Mouse (Mus musculus) kidney, postnatal 0 days (tissue): Measurements from ENCODE around the gene Pold1. TPM values are rescaled to one million over a fixed set of nuclear protein-coding genes. Genes with fewer than 3 reads are reported as not detected.

Experiments
- ATAC-seq: fragments of 200-750 bp; cut with Nextera tagmentation; replicated peaks from 2 replicates; pipeline ENCODE4 v1.8.0; 2017; ENCODE audit warnings: low read depth, moderate number of reproducible peaks, moderate TSS enrichment, moderate library complexity; ENCODE audit not compliant: low FRiP score
- DNase-seq: peaks from one replicate; pipeline ENCODE4 v3.0.0-alpha.2; 2016; ENCODE audit warnings: low spot score
- H3K27ac ChIP-seq: fragments of 300-500 bp; sonication (generic); 2 replicates; pipeline ENCODE4 v1.5.1; 2014; ENCODE audit warnings: mild to moderate bottlenecking
- H3K27me3 ChIP-seq: fragments of 300-500 bp; sonication (generic); 2 replicates; pipeline ENCODE4 v1.6.1; 2014; ENCODE audit warnings: low read length, mixed read lengths; ENCODE audit not compliant: insufficient read depth
- H3K36me3 ChIP-seq: fragments of 300-500 bp; sonication (generic); 2 replicates; pipeline ENCODE4 v1.6.1; 2014; ENCODE audit warnings: low read length, mixed read lengths; ENCODE audit not compliant: insufficient read depth
- H3K4me1 ChIP-seq: fragments of 300-500 bp; sonication (generic); replicated peaks from 2 replicates; pipeline ENCODE4 v1.6.1; 2014; ENCODE audit warnings: antibody characterized with exemption, low read length, mixed read lengths; ENCODE audit not compliant: insufficient read depth
- H3K4me2 ChIP-seq: fragments of 300-500 bp; sonication (generic); 2 replicates; pipeline ENCODE4 v1.6.1; 2014; ENCODE audit warnings: mild to moderate bottlenecking, low read length, moderate library complexity, mixed read lengths
- H3K4me3 ChIP-seq: fragments of 300-500 bp; sonication (generic); replicated peaks from 2 replicates; pipeline ENCODE4 v1.5.1; 2014; ENCODE audit warnings: low read depth, low read length
- H3K9ac ChIP-seq: fragments of 300-500 bp; sonication (generic); 2 replicates; pipeline ENCODE4 v1.6.1; 2014; ENCODE audit warnings: low read depth, low read length
- H3K9me3 ChIP-seq: fragments of 300-500 bp; sonication (generic); replicated peaks from 2 replicates; pipeline ENCODE4 v1.6.1; 2016; ENCODE audit warnings: low read length, inconsistent platforms, mixed read lengths
- CTCF ChIP-seq: IDR thresholded peaks from 2 replicates; pipeline ENCODE4 v1.5.1; 2016; ENCODE audit warnings: antibody characterized with exemption, low read depth, mild to moderate bottlenecking, moderate library complexity
- WGBS: fragments of 180-500 bp; shearing (Covaris S2); extraction: QIAGEN DNeasy Blood & Tissue Kit; methylation state at CpG from one replicate; pipeline ENCODE4 v1.1.7; 2014; 5-methylcytosine and 5-hydroxymethylcytosine counted together
- polyA plus RNA-seq: library from polyadenylated mRNA; unstranded; fragments of >200 nt; fragmentation: Nextera tagmentation; extraction: Ambion mirVana; gene quantifications from 2 replicates; pipeline ENCODE4 v1.2.1, GENCODE M21; 2015

Gene Pold1
- polyA plus RNA-seq, 1 experiment from 2014 or later, result 38.0 TPM

DNA sequence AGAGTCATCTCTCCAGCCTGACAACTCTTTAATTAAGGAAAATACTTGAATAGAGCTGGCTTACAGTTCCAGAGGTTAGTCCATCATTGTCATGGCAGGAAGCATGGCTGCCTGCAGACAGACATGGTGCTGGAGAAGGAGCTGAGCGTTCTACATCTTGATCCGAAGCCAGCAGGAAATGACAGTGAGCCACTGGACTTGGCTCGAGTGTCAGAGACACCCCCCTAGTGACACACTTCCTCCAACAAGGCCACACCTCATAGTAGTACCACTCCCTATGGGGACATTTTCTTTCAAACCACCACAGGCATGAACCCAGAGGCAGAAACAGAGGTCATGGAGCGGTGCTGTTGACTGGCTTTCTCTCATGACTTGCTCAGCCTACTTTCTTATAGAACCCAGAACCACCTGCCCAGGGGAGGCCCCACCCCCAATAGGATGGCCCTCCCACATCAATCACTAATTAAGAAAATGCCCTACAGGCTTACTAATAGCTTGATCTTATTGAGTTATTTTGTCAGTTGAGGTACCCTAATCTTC is 35.7 kb upstream of the Pold1 start:
- H3K36me3 ChIP-seq, result no peaks in the 10 kb centered on the region
- no peak overlapping the region for H3K4me3 ChIP-seq
- TF ChIP-seq CTCF, result no peak
- peaks cover 27% of the 10 kb centered on the region for H3K27me3 ChIP-seq
- 79% methylated on average over 4 of the region's 4 CpGs for whole genome bisulfite sequencing
- no peaks in the 10 kb centered on the region; the same call in 1 of the 2 replicates for H3K4me1 ChIP-seq
- no peak overlapping the region for H3K27ac ChIP-seq
- no peak for ATAC-seq
- no peak for DNase-seq
- no peak overlapping the region for H3K4me2 ChIP-seq
- H3K9me3 ChIP-seq, result no peaks in the 10 kb centered on the region
- no peak overlapping the region for H3K9ac ChIP-seq

DNA sequence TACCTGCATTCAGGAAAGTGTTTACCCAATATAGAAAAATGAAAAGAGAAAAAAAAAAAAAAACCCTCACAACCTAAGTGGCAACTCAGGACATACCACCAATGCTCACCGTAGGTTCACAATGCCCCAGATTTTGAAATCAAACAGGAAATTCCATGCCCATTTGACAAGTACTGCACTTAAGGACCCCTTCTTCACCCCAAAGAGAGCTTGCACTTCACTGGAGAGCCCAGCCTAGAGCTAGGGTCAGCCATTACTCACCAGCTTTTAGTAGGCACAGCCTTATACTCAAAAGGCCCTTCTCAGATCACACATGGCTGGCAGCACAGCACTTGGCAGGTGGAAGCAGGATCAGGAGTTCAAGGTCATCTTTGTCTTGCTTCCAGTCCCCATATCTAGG is 34.5 kb upstream of the Pold1 start:
- no peaks in the 10 kb centered on the region for H3K36me3 ChIP-seq
- peaks cover 18% of the 10 kb centered on the region for H3K27me3 ChIP-seq
- H3K4me1 ChIP-seq, result no peaks in the 10 kb centered on the region; the same call in 1 of the 2 replicates
- H3K9me3 ChIP-seq, result no peaks in the 10 kb centered on the region
- DNase-seq, result no peak
- WGBS, result 85% methylated on average over 1 of the region's 1 CpGs
- H3K4me3 ChIP-seq, result no peak overlapping the region
- H3K27ac ChIP-seq, result no peak overlapping the region
- no peak for ATAC-seq
- no peak overlapping the region for H3K4me2 ChIP-seq
- H3K9ac ChIP-seq, result no peak overlapping the region
- no peak for TF ChIP-seq CTCF

DNA sequence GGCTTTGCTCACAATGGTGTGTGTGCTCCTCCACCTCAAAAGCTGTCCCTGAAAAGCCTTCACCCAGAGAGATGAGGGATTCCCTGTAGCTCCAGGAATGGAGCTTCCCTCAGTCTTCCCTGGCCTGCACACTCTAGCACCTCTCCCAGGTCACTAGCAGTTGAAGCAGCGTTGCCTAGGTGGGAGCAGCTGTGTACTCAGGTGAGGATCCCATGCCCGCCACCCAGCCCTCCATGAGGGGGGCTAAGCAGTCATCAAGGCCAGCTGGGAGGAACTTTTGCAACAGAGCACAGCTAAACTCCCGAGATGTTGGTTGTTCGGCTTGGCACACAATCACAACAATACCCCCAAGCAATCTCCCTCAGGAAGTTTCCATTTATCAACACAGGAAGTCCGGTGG is 34.1 kb upstream of the Pold1 start:
- ATAC-seq, result no peak

DNA sequence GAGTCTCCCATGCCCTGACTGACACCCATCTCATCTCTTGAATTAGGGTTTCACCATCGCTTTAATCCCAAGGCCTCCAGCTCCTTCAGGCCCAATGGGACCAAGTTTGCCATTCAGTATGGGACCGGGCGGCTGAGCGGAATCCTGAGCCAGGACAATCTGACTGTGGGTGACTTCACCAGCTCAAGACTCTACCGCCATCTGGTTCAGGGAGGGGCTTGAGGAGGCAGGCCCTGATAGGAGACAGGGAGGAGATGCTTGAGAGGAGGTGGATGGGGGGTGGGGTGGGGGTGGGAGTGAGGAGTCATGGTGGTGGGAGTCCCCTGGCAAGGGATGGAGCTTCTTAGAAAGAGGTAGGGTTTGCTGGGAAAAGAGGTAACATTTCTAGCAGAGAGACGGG is 33.0 kb upstream of the Pold1 start:
- Histone ChIP-seq H3K9ac (no peak overlapping the region), H3K36me3 (no peaks in the 10 kb centered on the region), H3K9me3 (no peaks in the 10 kb centered on the region), H3K27me3 (peaks cover 6% of the 10 kb centered on the region; the same call in 1 of the 2 replicates), H3K4me3 (no peak overlapping the region), H3K27ac (no peak overlapping the region), H3K4me1 (no peaks in the 10 kb centered on the region), H3K4me2 (no peak overlapping the region)
- DNase-seq (no peak), ATAC-seq (no peak)
- 78% methylated on average over 6 of the region's 6 CpGs for WGBS
- TF ChIP-seq CTCF, result no peak

More for the DNA sequence above, 34.1 kb upstream of the Pold1 start:
- TF ChIP-seq CTCF, result no peak
- Histone ChIP-seq H3K4me3 (no peak overlapping the region), H3K36me3 (no peaks in the 10 kb centered on the region), H3K9ac (no peak overlapping the region), H3K27me3 (peaks cover 15% of the 10 kb centered on the region), H3K4me2 (no peak overlapping the region), H3K4me1 (no peaks in the 10 kb centered on the region; the same call in 1 of the 2 replicates), H3K9me3 (no peaks in the 10 kb centered on the region), H3K27ac (no peak overlapping the region)
- WGBS, result 70% methylated on average over 5 of the region's 5 CpGs
- DNase-seq, result no peak

DNA sequence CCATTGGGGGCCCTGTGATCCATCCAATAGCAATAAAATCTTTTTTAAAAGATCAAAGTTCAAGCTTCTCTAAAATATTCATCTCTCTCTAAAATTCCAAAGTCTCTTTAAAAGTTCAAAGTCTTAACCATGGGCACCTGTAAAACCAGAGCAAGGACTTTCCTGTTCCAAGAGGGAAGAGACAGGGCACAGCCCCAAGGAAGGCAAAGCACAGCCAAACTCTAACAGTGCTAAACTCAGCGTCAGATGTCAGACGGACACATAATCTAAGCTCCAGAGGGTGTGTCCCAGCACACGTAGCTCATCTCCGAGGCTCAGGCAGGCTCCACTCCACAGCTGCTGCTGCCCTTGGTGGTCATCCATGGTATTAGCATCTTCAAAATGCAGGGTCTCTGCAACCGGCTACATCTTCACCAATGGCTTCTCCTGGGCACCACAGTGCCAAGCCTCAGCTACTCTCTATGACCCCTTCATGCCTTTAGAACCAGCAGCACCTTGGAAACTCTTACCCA is 27.7 kb upstream of the Pold1 start:
- H3K4me1 ChIP-seq, result no peaks in the 10 kb centered on the region
- no peak overlapping the region for H3K9ac ChIP-seq
- H3K27ac ChIP-seq, result no peak overlapping the region
- H3K4me3 ChIP-seq, result no peak overlapping the region
- H3K9me3 ChIP-seq, result no peaks in the 10 kb centered on the region
- 38% methylated on average over 5 of the region's 5 CpGs for WGBS
- no peak overlapping the region for H3K4me2 ChIP-seq
- no peak for DNase-seq
- peak; percentile 11; the same call in 1 of the 2 replicates for TF ChIP-seq CTCF
- no peaks in the 10 kb centered on the region for H3K36me3 ChIP-seq
- no peak for ATAC-seq
- no peaks in the 10 kb centered on the region for H3K27me3 ChIP-seq

DNA sequence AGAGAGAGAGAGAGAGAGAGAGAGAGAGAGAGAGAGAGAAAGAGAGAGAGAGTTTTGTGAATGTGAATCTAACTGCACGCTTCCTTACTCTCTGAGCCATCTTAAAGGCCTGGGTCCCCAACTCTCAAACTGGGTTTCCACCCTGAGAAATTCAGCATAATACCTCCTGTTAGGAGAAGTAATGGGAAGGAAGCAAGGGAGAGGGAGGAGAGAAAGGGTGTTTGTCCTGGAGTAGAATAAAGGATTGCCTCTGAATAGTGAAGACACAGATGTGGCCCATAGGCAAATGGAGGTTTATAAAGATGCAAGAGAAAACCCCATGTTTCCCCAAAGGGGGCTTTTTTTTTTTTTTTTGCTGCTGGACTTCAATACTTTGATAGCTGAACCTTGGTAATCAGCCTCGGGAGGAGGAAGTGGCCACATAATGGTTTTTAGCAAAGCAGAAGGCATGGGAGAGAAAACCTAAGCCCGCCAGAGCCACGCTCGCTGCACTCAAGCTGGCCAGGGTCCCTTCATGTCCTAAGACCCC is 24.4 kb upstream of the Pold1 start:
- Histone ChIP-seq H3K4me3 (no peak overlapping the region), H3K4me1 (no peaks in the 10 kb centered on the region), H3K9ac (no peak overlapping the region), H3K27me3 (no peaks in the 10 kb centered on the region), H3K4me2 (peak overlapping the region; percentile 25; the same call in 1 of the 2 replicates), H3K9me3 (no peaks in the 10 kb centered on the region), H3K36me3 (no peaks in the 10 kb centered on the region), H3K27ac (peak overlapping the region; percentile 65; the same call in 1 of the 2 replicates)
- WGBS, result 70% methylated on average over 5 of the region's 5 CpGs
- TF ChIP-seq CTCF, result no peak
- ATAC-seq (no peak), DNase-seq (no peak)
